Mouse (Mus musculus): ENCODE measurements around the gene Pfdn2.

- TF ChIP-seq CTCF (IDR thresholded peaks at IDR 0.05; ENCODE audit: low read depth) (no peak), EP300 (IDR thresholded peaks at IDR 0.05; ENCODE audit: low read depth) (no peak)
These were observed 47.2 kb upstream of the Pfdn2 start for GRCm38 (mm10) chr1:171298226-171298625.
